Mouse (Mus musculus): ENCODE data around the gene Spon1. TPM values are rescaled to one million over a fixed set of nuclear protein-coding genes. Genes with fewer than 3 reads are reported as not detected.

Spon1 gene
- total and polyA plus RNA-seq, 3 experiments, result not detected

DNA sequence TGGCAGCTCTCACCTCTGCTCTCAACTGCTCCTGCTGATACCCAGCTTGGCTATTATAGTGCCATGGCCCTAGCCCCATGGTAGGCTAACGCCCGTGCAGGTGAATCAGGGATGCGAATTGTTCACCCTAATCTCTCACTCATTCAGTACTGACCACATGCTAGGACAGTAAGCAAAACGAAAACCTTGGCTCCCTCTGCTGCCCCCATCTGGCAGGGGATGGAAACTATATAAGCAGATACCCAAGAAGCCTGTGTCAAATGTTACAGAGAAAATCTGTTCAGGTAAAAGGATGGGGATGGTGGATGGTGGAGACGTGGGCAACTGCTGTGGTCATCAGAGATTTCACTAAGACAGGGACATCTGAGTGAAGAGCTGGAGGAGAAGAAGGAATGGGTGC, 241.8 kb downstream of the Spon1 start:
- H3K9me3 ChIP-seq (replicated peaks; ENCODE audit: insufficient read depth, low read length), result no peaks in the 10 kb centered on the region
- no peak overlapping the region for H3K9ac ChIP-seq (ENCODE audit: control insufficient read depth, low read depth, low read length, poor library complexity, severe bottlenecking)
- no peak overlapping the region for H3K27ac ChIP-seq (ENCODE audit: control insufficient read depth, low read depth, low read length)
- H3K4me3 ChIP-seq (ENCODE audit: control insufficient read depth in 1 of 2, insufficient read depth in 1 of 2, low read depth in 2 of 2, low read length in 2 of 2), result no peak overlapping the region
- no peaks in the 10 kb centered on the region for H3K36me3 ChIP-seq (ENCODE audit: control insufficient read depth in 1 of 2, insufficient read depth in 2 of 2, low read length in 2 of 2)
- H3K4me1 ChIP-seq (ENCODE audit: control insufficient read depth in 1 of 2, insufficient read depth in 2 of 2, low read length in 2 of 2), result no peaks in the 10 kb centered on the region
- H3K79me2 ChIP-seq (ENCODE audit: control insufficient read depth, insufficient read depth, low read length, poor library complexity), result no peaks in the 10 kb centered on the region
- H3K27me3 ChIP-seq (ENCODE audit: control insufficient read depth in 1 of 2, insufficient read depth in 2 of 2, low read length in 2 of 2), result no peaks in the 10 kb centered on the region
- DNase-seq (ENCODE audit: low read depth, low spot score), result no peak
- TF ChIP-seq EP300 (IDR thresholded peaks at IDR 0.05; ENCODE audit: low read depth in 1 of 2, low read length in 2 of 2), result no peak
- TF ChIP-seq ELF1 (IDR thresholded peaks at IDR 0.05; ENCODE audit: low read depth, low read length), result no peak
- no peak for TF ChIP-seq MXI1 (IDR thresholded peaks at IDR 0.05; ENCODE audit: low read depth, low read length)
- no peak for TF ChIP-seq NELFE (IDR thresholded peaks at IDR 0.05; ENCODE audit: low read depth, low read length)
- TF ChIP-seq GATA1 (IDR thresholded peaks at IDR 0.05; ENCODE audit: low read depth, low read length), result no peak
- TF ChIP-seq ZC3H11A (IDR thresholded peaks at IDR 0.05; ENCODE audit: low read depth, low read length), result no peak

DNA sequence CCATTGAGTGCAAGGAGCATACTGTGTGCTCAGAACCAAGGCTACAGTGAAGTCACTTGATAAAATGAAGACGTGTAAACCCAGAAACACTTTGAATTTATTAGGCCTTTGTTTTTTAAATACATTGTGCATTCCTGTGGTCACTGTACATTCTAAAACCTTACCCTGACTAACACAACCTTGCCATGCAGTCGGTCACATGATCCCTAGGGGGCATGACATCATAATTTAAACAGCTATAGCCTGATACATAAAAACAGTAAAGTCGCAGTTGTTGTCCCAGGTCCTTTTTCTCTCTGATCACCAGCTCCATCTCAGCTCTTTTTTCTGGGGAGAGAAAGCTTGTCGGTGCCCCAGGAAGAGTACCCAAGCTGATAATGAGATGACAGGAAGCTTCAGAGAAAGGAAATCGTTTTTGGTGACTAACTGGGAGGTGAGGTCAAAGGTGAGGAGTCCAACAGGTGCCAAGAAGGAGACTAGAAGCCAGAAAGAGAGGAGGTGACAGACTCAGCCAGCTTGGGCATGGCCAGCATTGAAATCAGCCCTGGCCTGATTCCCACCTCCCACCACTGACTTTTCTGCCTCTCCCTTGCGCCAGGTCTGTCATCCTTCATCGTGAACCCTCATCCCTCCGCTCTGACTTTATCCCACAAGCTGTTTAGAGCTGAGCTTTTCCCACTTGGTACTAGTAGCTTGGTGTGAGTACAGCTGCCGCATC, 246.1 kb downstream of the Spon1 start:
- Histone ChIP-seq H3K4me1 (ENCODE audit: control insufficient read depth in 1 of 2, insufficient read depth in 2 of 2, low read length in 2 of 2) (no peaks in the 10 kb centered on the region), H3K79me2 (ENCODE audit: control insufficient read depth, insufficient read depth, low read length, poor library complexity) (no peaks in the 10 kb centered on the region), H3K27me3 (ENCODE audit: control insufficient read depth in 1 of 2, insufficient read depth in 2 of 2, low read length in 2 of 2) (no peaks in the 10 kb centered on the region), H3K9me3 (replicated peaks; ENCODE audit: insufficient read depth, low read length) (no peaks in the 10 kb centered on the region), H3K9ac (ENCODE audit: control insufficient read depth, low read depth, low read length, poor library complexity, severe bottlenecking) (no peak overlapping the region), H3K27ac (ENCODE audit: control insufficient read depth, low read depth, low read length) (no peak overlapping the region), H3K4me3 (ENCODE audit: control insufficient read depth in 1 of 2, insufficient read depth in 1 of 2, low read depth in 2 of 2, low read length in 2 of 2) (no peak overlapping the region), H3K36me3 (ENCODE audit: control insufficient read depth in 1 of 2, insufficient read depth in 2 of 2, low read length in 2 of 2) (no peaks in the 10 kb centered on the region)
- no peak for DNase-seq (ENCODE audit: low read depth, low spot score)
- TF ChIP-seq RCOR1 (IDR thresholded peaks at IDR 0.05; ENCODE audit: low read depth, low read length) (no peak), POLR2A (IDR thresholded peaks at IDR 0.05; ENCODE audit: control insufficient read depth in 1 of 2, insufficient read depth in 1 of 2, low read depth in 1 of 2, low read length in 2 of 2, poor library complexity in 1 of 2) (no peak), CHD2 (IDR thresholded peaks at IDR 0.05; ENCODE audit: low read length) (no peak), GATA1 (IDR thresholded peaks at IDR 0.05; ENCODE audit: low read depth, low read length) (no peak), ZNF384 (IDR thresholded peaks at IDR 0.05; ENCODE audit: low read depth, low read length) (no peak), MXI1 (IDR thresholded peaks at IDR 0.05; ENCODE audit: low read depth, low read length) (no peak), POLR2AphosphoS2 (IDR thresholded peaks at IDR 0.05; ENCODE audit: low read length) (no peak)

DNA sequence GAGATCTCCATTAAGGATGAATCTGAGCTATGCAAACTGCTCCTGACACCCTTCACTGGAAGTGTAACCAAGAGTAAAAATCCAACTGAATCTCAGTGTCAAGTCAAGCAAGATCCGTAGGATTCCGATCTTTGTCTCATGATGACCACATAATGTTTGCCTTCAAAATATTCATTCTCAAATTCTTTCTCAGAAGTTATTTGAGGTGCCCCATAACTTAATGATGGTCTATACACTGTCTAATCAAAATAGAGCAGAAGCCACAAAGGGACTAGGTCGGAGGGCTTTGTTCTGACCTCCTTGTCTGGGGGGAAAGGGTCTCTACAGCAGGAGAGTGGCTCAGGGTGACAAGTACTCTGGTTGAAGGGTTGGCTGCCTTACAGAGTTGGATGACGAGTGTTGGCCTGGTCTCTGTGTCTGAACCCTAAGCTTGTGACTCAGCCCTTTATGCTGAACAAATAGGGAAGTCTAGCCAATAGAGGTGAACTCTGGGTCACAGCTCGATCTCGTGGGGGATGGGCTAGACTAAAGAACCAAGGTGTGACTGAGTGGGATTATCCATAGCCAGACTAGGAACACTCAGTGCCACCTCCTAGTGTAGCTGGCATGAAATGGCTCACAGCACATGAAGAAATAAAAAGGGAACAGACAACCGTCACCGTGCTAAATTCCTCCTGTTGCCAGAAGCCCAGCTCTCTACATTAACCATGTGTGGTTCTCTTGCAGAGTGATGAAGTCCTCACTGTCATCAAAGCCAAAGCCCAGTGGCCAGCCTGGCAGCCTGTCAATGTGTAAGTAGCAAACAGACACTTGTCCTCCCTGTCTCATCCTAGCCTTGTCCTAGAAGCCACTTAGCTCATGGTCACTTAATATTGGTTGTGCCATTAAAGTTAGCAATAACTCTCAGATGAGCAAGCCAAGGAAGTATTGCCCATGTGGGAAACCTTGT, 250.5 kb downstream of the Spon1 start:
- no peaks in the 10 kb centered on the region for H3K79me2 ChIP-seq (ENCODE audit: control insufficient read depth, insufficient read depth, low read length, poor library complexity)
- no peaks in the 10 kb centered on the region for H3K9me3 ChIP-seq (replicated peaks; ENCODE audit: insufficient read depth, low read length)
- no peak overlapping the region for H3K27ac ChIP-seq (ENCODE audit: control insufficient read depth, low read depth, low read length)
- no peak for DNase-seq (ENCODE audit: low read depth, low spot score)
- H3K4me3 ChIP-seq (ENCODE audit: control insufficient read depth in 1 of 2, insufficient read depth in 1 of 2, low read depth in 2 of 2, low read length in 2 of 2), result no peak overlapping the region
- H3K27me3 ChIP-seq (ENCODE audit: control insufficient read depth in 1 of 2, insufficient read depth in 2 of 2, low read length in 2 of 2), result no peaks in the 10 kb centered on the region
- no peak overlapping the region for H3K9ac ChIP-seq (ENCODE audit: control insufficient read depth, low read depth, low read length, poor library complexity, severe bottlenecking)
- H3K4me1 ChIP-seq (ENCODE audit: control insufficient read depth in 1 of 2, insufficient read depth in 2 of 2, low read length in 2 of 2), result no peaks in the 10 kb centered on the region
- H3K36me3 ChIP-seq (ENCODE audit: control insufficient read depth in 1 of 2, insufficient read depth in 2 of 2, low read length in 2 of 2), result no peaks in the 10 kb centered on the region
- TF ChIP-seq ELF1 (IDR thresholded peaks at IDR 0.05; ENCODE audit: low read depth, low read length) (no peak), MYC (IDR thresholded peaks at IDR 0.05; ENCODE audit: low read depth, low read length) (no peak), USF1 (IDR thresholded peaks at IDR 0.05; ENCODE audit: low read depth, low read length) (no peak), RAD21 (IDR thresholded peaks at IDR 0.05; ENCODE audit: low read depth, low read length) (no peak), HCFC1 (IDR thresholded peaks at IDR 0.05; ENCODE audit: low read depth, low read length) (no peak), SMC3 (IDR thresholded peaks at IDR 0.05; ENCODE audit: low read depth, low read length) (no peak), ETS1 (IDR thresholded peaks at IDR 0.05; ENCODE audit: low read depth, low read length) (no peak), ZKSCAN1 (IDR thresholded peaks at IDR 0.05; ENCODE audit: low read depth, low read length) (no peak), BHLHE40 (IDR thresholded peaks at IDR 0.05; ENCODE audit: borderline replicate concordance, low read depth, low read length) (no peak), POLR2AphosphoS5 (IDR thresholded peaks at IDR 0.05; ENCODE audit: borderline replicate concordance, low read depth, low read length) (no peak), ZC3H11A (IDR thresholded peaks at IDR 0.05; ENCODE audit: low read depth, low read length) (no peak), E2F4 (IDR thresholded peaks at IDR 0.05; ENCODE audit: borderline replicate concordance, low read depth, low read length) (no peak), MAX (IDR thresholded peaks at IDR 0.05; ENCODE audit: low read length) (no peak), POLR2A (IDR thresholded peaks at IDR 0.05; ENCODE audit: control insufficient read depth in 1 of 2, insufficient read depth in 1 of 2, low read depth in 1 of 2, low read length in 2 of 2, poor library complexity in 1 of 2) (no peak), GATA1 (IDR thresholded peaks at IDR 0.05; ENCODE audit: low read depth, low read length) (no peak), SIN3A (IDR thresholded peaks at IDR 0.05; ENCODE audit: low read length) (no peak)

All from MEL (cell line).